Mouse (Mus musculus) left cerebral cortex, postnatal 4 days (tissue): ENCODE data around the gene Fry. TPM values are rescaled to one million over a fixed set of nuclear protein-coding genes. Genes with fewer than 3 reads are reported as not detected.

Experiments used
- DNase-seq: peaks from one replicate; pipeline ENCODE4 v3.0.0-alpha.2; 2022
- intact Hi-C: fragments of 180-260 bp; cut with DNase I; formaldehyde crosslinking; loops from one replicate; pipeline ENCODE4 v1.15.1; 2025
- total RNA-seq, 2 experiments: library from RNA; stranded (reverse); gene quantifications; 2 replicates each; pipeline ENCODE4 v1.2.3; 2021

The Fry gene
- total RNA-seq, 2 experiments from 2014 or later, result 206 to 207 TPM

- no peak for DNase-seq
- intact Hi-C loops, result no loop called here
Measured at GRCm38 (mm10) chr5:150125920-150126319, 7.5 kb downstream of the Fry start.

- DNase-seq, result no peak
- intact Hi-C loops, result no loop called here
Measured at GRCm38 (mm10) chr5:150128432-150128831, 10.0 kb downstream of the Fry start.

- DNase-seq, result no peak
- intact Hi-C loops, result no loop called here
Measured at GRCm38 (mm10) chr5:150130144-150130543, 11.7 kb downstream of the Fry start.

- DNase-seq, result no peak
- intact Hi-C loops, result no loop called here
Measured at GRCm38 (mm10) chr5:150131166-150131565, 12.7 kb downstream of the Fry start.

GRCm38 (mm10) chr5:150134651-150135050 is 16.2 kb downstream of the Fry start:
- DNase-seq, result no peak
- intact Hi-C loops, result no loop called here

GRCm38 (mm10) chr5:150135529-150135928 is 17.1 kb downstream of the Fry start:
- intact Hi-C loops, result no loop called here
- DNase-seq, result no peak

GRCm38 (mm10) chr5:150137772-150138451 is 19.5 kb downstream of the Fry start:
- DNase-seq, result peak; percentile 50
- intact Hi-C loops, result no loop called here

- DNase-seq, result no peak
- intact Hi-C loops, result no loop called here
Measured at GRCm38 (mm10) chr5:150140513-150140912, 22.1 kb downstream of the Fry start.

- DNase-seq, result no peak
- intact Hi-C loops, result no loop called here
Measured at GRCm38 (mm10) chr5:150145967-150146366, 27.5 kb downstream of the Fry start.

- DNase-seq, result no peak
- intact Hi-C loops, result no loop called here
Measured at GRCm38 (mm10) chr5:150146612-150147011, 28.2 kb downstream of the Fry start.

GRCm38 (mm10) chr5:150149725-150150124 is 31.3 kb downstream of the Fry start:
- DNase-seq, result no peak
- intact Hi-C loops, result loop anchor here (5.0 kb wide), 1 partner anchor 32 kb away; the partner anchor contains the start of gene Fry

- peak; percentile 45 for DNase-seq
- intact Hi-C loops, result loop anchor here (5.0 kb wide), 1 partner anchor 34 kb away; the partner anchor contains the start of gene Fry
Measured at GRCm38 (mm10) chr5:150150986-150151385, 32.5 kb downstream of the Fry start.

- intact Hi-C loops, result loop anchor here (5.0 kb wide), 1 partner anchor 35 kb away; the partner anchor contains the start of gene Fry
- peak; percentile 84 for DNase-seq
Measured at GRCm38 (mm10) chr5:150152071-150152879, 33.8 kb downstream of the Fry start.

- peak; percentile 54 for DNase-seq
- intact Hi-C loops, result loop anchor here (5.0 kb wide), 1 partner anchor 36 kb away; the partner anchor contains the start of gene Fry
Measured at GRCm38 (mm10) chr5:150152880-150153281, 34.4 kb downstream of the Fry start.

GRCm38 (mm10) chr5:150155388-150155787 is 36.9 kb downstream of the Fry start:
- no peak for DNase-seq
- intact Hi-C loops, result no loop called here

- peak; percentile 17 for DNase-seq
- intact Hi-C loops, result no loop called here
Measured at GRCm38 (mm10) chr5:150156063-150156786, 37.8 kb downstream of the Fry start.

GRCm38 (mm10) chr5:150157682-150158081 is 39.2 kb downstream of the Fry start:
- intact Hi-C loops, result no loop called here
- DNase-seq, result peak; percentile 58

- DNase-seq, result no peak
- intact Hi-C loops, result no loop called here
Measured at GRCm38 (mm10) chr5:150159151-150159550, 40.7 kb downstream of the Fry start.

- DNase-seq, result no peak
- intact Hi-C loops, result no loop called here
Measured at GRCm38 (mm10) chr5:150161193-150161592, 42.7 kb downstream of the Fry start.

GRCm38 (mm10) chr5:150161898-150162297 is 43.5 kb downstream of the Fry start:
- no peak for DNase-seq
- intact Hi-C loops, result no loop called here

- intact Hi-C loops, result no loop called here
- DNase-seq, result no peak
Measured at GRCm38 (mm10) chr5:150164671-150165070, 46.2 kb downstream of the Fry start.
